Comparison of ENCODE assay signal across 30 mouse cellular contexts in the genomic region with DNA sequence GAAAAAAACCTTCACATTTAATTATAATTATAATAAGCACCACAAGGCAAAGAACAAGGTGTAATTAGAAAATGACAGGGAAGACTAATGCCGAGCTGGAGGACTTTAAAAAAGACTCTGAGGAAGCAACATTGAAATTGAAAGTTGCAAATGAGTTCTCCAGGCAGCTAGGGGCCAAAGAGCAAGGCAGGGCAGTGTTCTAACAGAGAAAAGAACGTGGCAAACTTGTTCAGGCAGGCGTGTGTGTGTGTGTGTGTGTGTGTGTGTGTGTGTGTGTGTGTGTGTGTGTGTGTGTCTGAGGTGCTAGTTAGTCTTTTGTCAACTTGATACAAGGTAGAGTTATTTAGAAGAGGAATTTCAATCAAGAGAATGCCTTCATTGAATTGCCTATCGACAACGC.
DNase-seq lines count a peak whose midpoint lies in the region; ATAC-seq lines count a peak whose summit lies in the region.
"Had no signal": no experiment of that assay in that cellular context is flagged by ENCODE, and none has a peak within 500 bp of the region (broad histone marks: within the 10 kb centered on the region; RNA-seq: fewer than 3 reads in every experiment).

No protein-coding gene starts in this region.

- no peaks in the 10 kb centered on the region for H3K9me3 ChIP-seq in hindbrain, embryonic 16.5 days (ENCODE audit: control insufficient read depth, low read length)
- H3K9me3 ChIP-seq in hindbrain, embryonic 11.5 days (ENCODE audit: control insufficient read depth, low read length) = no peaks in the 10 kb centered on the region
- H3K9me3 ChIP-seq: embryonic facial prominence, embryonic 13.5 days; forebrain, embryonic 10.5 days; heart, embryonic 10.5 days; heart, embryonic 15.5 days; hindbrain, embryonic 12.5 days; limb, embryonic 13.5 days; lung, embryonic 15.5 days; midbrain, embryonic 12.5 days; neural tube, embryonic 13.5 days had no signal

- no peak for DNase-seq in hindbrain, embryonic 11.5 days (ENCODE audit: low spot score)
- peak; percentile 66 for DNase-seq in A20 (ENCODE audit: low read depth, low spot score)
- DNase-seq in kidney, postnatal 25 days = peak; percentile 57 to 72
- DNase-seq in adrenal gland, postnatal 14 days = no peak
- DNase-seq in lung, postnatal 4 days = no peak
- DNase-seq: adrenal gland, adult 8-10 months; cerebellum, adult 11-12 months; cerebellum, adult 9-11 months; gastrocnemius, postnatal 10 days; lung, postnatal 36 days; thymus, adult 2 months; thymus, postnatal 36 days had no signal

- no peak overlapping the region for H3K27ac ChIP-seq in hindbrain, embryonic 16.5 days (ENCODE audit: low read depth, low read length)
- H3K27ac ChIP-seq in hindbrain, embryonic 11.5 days (ENCODE audit: low read depth, low read length) = no peak overlapping the region
- 0 out of 2 replicates have a peak overlapping the region, but pooled peaks have one; percentile 1 for H3K27ac ChIP-seq in brown adipose tissue, adult 24 weeks (replicated peaks; ENCODE audit: low read depth, low read length)
- H3K27ac ChIP-seq: embryonic facial prominence, embryonic 13.5 days; forebrain, embryonic 10.5 days; heart, embryonic 10.5 days; heart, embryonic 15.5 days; hindbrain, embryonic 12.5 days; kidney, postnatal 0 days; layer of hippocampus, adult 2 months; limb, embryonic 13.5 days; lung, embryonic 15.5 days; midbrain, embryonic 12.5 days; neural tube, embryonic 13.5 days had no signal

- H3K4me3 ChIP-seq in hindbrain, embryonic 16.5 days (ENCODE audit: low read length) = no peak overlapping the region
- H3K4me3 ChIP-seq in hindbrain, embryonic 11.5 days (ENCODE audit: low read depth, low read length) = no peak overlapping the region
- no peak overlapping the region for H3K4me3 ChIP-seq in brown adipose tissue, adult 24 weeks (ENCODE audit: insufficient read depth, low read depth, low read length)
- H3K4me3 ChIP-seq: embryonic facial prominence, embryonic 13.5 days; forebrain, embryonic 10.5 days; heart, embryonic 10.5 days; heart, embryonic 15.5 days; hindbrain, embryonic 12.5 days; layer of hippocampus, adult 2 months; limb, embryonic 13.5 days; lung, embryonic 15.5 days; megakaryocyte, embryonic 14.5 days; midbrain, embryonic 12.5 days; myocyte; neural tube, embryonic 13.5 days had no signal

- no peaks in the 10 kb centered on the region for H3K4me1 ChIP-seq in hindbrain, embryonic 16.5 days (ENCODE audit: control insufficient read depth, insufficient read depth, low read depth, low read length)
- no peaks in the 10 kb centered on the region for H3K4me1 ChIP-seq in hindbrain, embryonic 11.5 days (replicated peaks; ENCODE audit: control insufficient read depth, insufficient read depth, low read length)
- H3K4me1 ChIP-seq in brown adipose tissue, adult 24 weeks (ENCODE audit: control insufficient read depth, insufficient read depth, insufficient read length, low read length) = no peaks in the 10 kb centered on the region
- H3K4me1 ChIP-seq: hindbrain, embryonic 12.5 days; lung, embryonic 15.5 days; megakaryocyte, embryonic 14.5 days; midbrain, embryonic 12.5 days; neural tube, embryonic 13.5 days had no signal

- H3K4me2 ChIP-seq in hindbrain, embryonic 16.5 days (ENCODE audit: low read length) = no peak overlapping the region
- no peak overlapping the region for H3K4me2 ChIP-seq in hindbrain, embryonic 11.5 days (replicated peaks; ENCODE audit: low read depth, low read length)
- H3K4me2 ChIP-seq: embryonic facial prominence, embryonic 13.5 days; heart, embryonic 15.5 days; hindbrain, embryonic 12.5 days; limb, embryonic 13.5 days; liver, embryonic 11.5 days; lung, embryonic 15.5 days; midbrain, embryonic 12.5 days; neural tube, embryonic 13.5 days had no signal

- H3K9ac ChIP-seq in hindbrain, embryonic 16.5 days (ENCODE audit: low read depth, low read length) = no peak overlapping the region
- H3K9ac ChIP-seq in hindbrain, embryonic 11.5 days (ENCODE audit: low read depth, low read length) = no peak overlapping the region
- H3K9ac ChIP-seq: embryonic facial prominence, embryonic 13.5 days; heart, embryonic 15.5 days; hindbrain, embryonic 12.5 days; limb, embryonic 13.5 days; lung, embryonic 15.5 days; midbrain, embryonic 12.5 days; neural tube, embryonic 13.5 days had no signal

- H3K27me3 ChIP-seq in hindbrain, embryonic 16.5 days (replicated peaks; ENCODE audit: control insufficient read depth, insufficient read depth, low read length) = no peaks in the 10 kb centered on the region; the same call in 1 of the 2 replicates
- H3K27me3 ChIP-seq in hindbrain, embryonic 11.5 days (ENCODE audit: control insufficient read depth, insufficient read depth, low read length) = no peaks in the 10 kb centered on the region
- H3K27me3 ChIP-seq: embryonic facial prominence, embryonic 13.5 days; heart, embryonic 15.5 days; hindbrain, embryonic 12.5 days; limb, embryonic 13.5 days; lung, embryonic 15.5 days; midbrain, embryonic 12.5 days; neural tube, embryonic 13.5 days had no signal

- 57% methylated on average over 5 of the region's 5 CpGs for WGBS in hindbrain, embryonic 16.5 days
- 52% methylated on average over 5 of the region's 5 CpGs for WGBS in hindbrain, embryonic 11.5 days

- no peaks in the 10 kb centered on the region for H3K36me3 ChIP-seq in hindbrain, embryonic 16.5 days (ENCODE audit: control insufficient read depth, insufficient read depth, low read length)
- H3K36me3 ChIP-seq in hindbrain, embryonic 11.5 days (ENCODE audit: control insufficient read depth, insufficient read depth, low read length) = no peaks in the 10 kb centered on the region
- H3K36me3 ChIP-seq: embryonic facial prominence, embryonic 13.5 days; forebrain, embryonic 10.5 days; heart, embryonic 10.5 days; heart, embryonic 15.5 days; hindbrain, embryonic 12.5 days; limb, embryonic 13.5 days; lung, embryonic 15.5 days; midbrain, embryonic 12.5 days; neural tube, embryonic 13.5 days had no signal

- 0 out of 2 replicates have a peak, but pooled peaks have one; percentile 14 for ATAC-seq in hindbrain, embryonic 16.5 days
- ATAC-seq in hindbrain, embryonic 11.5 days (ENCODE audit: low FRiP score) = no peak
- ATAC-seq: CD4-positive, CD25-positive, alpha-beta regulatory T cell, adult 4 months; forebrain, embryonic 16.5 days had no signal

Comparison
In these comparisons a context has a peak if more than half of its experiments do, and no peak if none do; other contexts are left out.
1. DNase-seq: peak in A20 (single experiment) and kidney, postnatal 25 days (2 of 2); none in hindbrain, embryonic 11.5 days (single experiment), adrenal gland, postnatal 14 days (single experiment) and lung, postnatal 4 days (0 of 2).